In the genomic region with DNA sequence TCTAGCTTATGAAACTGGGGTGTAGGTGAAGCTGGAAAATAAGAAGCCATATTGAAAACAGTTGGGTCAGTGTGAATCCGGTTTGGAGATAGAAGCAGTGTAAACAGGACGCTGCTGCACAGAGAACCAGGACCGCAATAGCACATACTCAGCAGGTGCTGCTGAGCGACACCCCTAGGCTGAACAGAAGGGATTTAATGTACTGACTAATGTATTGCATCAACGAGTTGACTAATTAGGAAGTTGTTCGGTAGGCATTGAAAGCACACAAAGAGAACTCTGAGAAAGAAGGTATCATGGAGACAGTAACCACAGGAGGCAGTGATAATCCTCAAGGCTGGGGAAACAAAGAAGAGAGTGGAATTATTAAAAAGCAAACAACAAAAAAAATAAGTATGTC, we compare ENCODE assay signal across 9 mouse cellular contexts.
DNase-seq lines count a peak whose midpoint lies in the region; ATAC-seq lines count a peak whose summit lies in the region.
"Had no signal": no experiment of that assay in that cellular context is flagged by ENCODE, and none has a peak within 500 bp of the region (broad histone marks: within the 10 kb centered on the region; RNA-seq: fewer than 3 reads in every experiment).

No protein-coding gene starts in this region.

- no peaks in the 10 kb centered on the region for H3K9me3 ChIP-seq in heart, embryonic 12.5 days (replicated peaks)
- no peaks in the 10 kb centered on the region for H3K9me3 ChIP-seq in hindbrain, embryonic 11.5 days (ENCODE audit: control insufficient read depth, low read length)

- no peak for DNase-seq in heart, adult 8-10 months (ENCODE audit: low spot score)
- peak; percentile 11 for DNase-seq in MN1 (ENCODE audit: low spot score)
- no peak for DNase-seq in hindbrain, embryonic 11.5 days (ENCODE audit: low spot score)
- peak; percentile 3 for DNase-seq in mesoderm, embryonic 11.5 days (ENCODE audit: low read depth, low spot score)
- DNase-seq in ovary, postnatal 14 days (ENCODE audit: low spot score) = no peak
- DNase-seq in adrenal gland, postnatal 10 days = no peak
- no peak for DNase-seq in testis, postnatal 10 days (ENCODE audit: low spot score)

- 0 out of 2 replicates have a peak overlapping the region, but pooled peaks have one; percentile 38 for H3K27ac ChIP-seq in heart, embryonic 12.5 days (ENCODE audit: poor library complexity, severe bottlenecking)
- 0 out of 2 replicates have a peak overlapping the region, but pooled peaks have one; percentile 36 for H3K27ac ChIP-seq in hindbrain, embryonic 11.5 days (ENCODE audit: low read depth, low read length)

- no peaks in the 10 kb centered on the region for H3K36me3 ChIP-seq in heart, embryonic 12.5 days
- no peaks in the 10 kb centered on the region for H3K36me3 ChIP-seq in hindbrain, embryonic 11.5 days (ENCODE audit: control insufficient read depth, insufficient read depth, low read length)

- H3K4me2 ChIP-seq in heart, embryonic 12.5 days = peak overlapping the region; percentile 60
- 0 out of 2 replicates have a peak overlapping the region, but pooled peaks have one; percentile 14 for H3K4me2 ChIP-seq in hindbrain, embryonic 11.5 days (replicated peaks; ENCODE audit: low read depth, low read length)

- no peaks in the 10 kb centered on the region for H3K27me3 ChIP-seq in heart, embryonic 12.5 days (replicated peaks)
- H3K27me3 ChIP-seq in hindbrain, embryonic 11.5 days (ENCODE audit: control insufficient read depth, insufficient read depth, low read length) = no peaks in the 10 kb centered on the region
- H3K27me3 ChIP-seq: CH12.LX had no signal

- H3K9ac ChIP-seq in heart, embryonic 12.5 days = no peak overlapping the region
- H3K9ac ChIP-seq in hindbrain, embryonic 11.5 days (ENCODE audit: low read depth, low read length) = peak overlapping the region; percentile 5; the same call in 1 of the 2 replicates

- 41% methylated on average over 6 of the region's 6 CpGs for whole genome bisulfite sequencing in heart, embryonic 12.5 days
- 30% methylated on average over 6 of the region's 6 CpGs for WGBS in hindbrain, embryonic 11.5 days

- no peaks in the 10 kb centered on the region for H3K4me1 ChIP-seq in heart, embryonic 12.5 days (replicated peaks)
- no peaks in the 10 kb centered on the region for H3K4me1 ChIP-seq in hindbrain, embryonic 11.5 days (replicated peaks; ENCODE audit: control insufficient read depth, insufficient read depth, low read length)

- no peak for ATAC-seq in heart, embryonic 12.5 days (ENCODE audit: insufficient number of reproducible peaks, low FRiP score)
- peak; percentile 65 for ATAC-seq in hindbrain, embryonic 11.5 days (ENCODE audit: low FRiP score)

- peak overlapping the region; percentile 44 for H3K4me3 ChIP-seq in heart, embryonic 12.5 days
- H3K4me3 ChIP-seq in hindbrain, embryonic 11.5 days (ENCODE audit: low read depth, low read length) = no peak overlapping the region

Comparison
In these comparisons a context has a peak if more than half of its experiments do, and no peak if none do; other contexts are left out.
1. DNase-seq: peak in MN1 (single experiment) and mesoderm, embryonic 11.5 days (single experiment); none in heart, adult 8-10 months (single experiment), hindbrain, embryonic 11.5 days (single experiment), ovary, postnatal 14 days (single experiment), adrenal gland, postnatal 10 days (single experiment) and testis, postnatal 10 days (single experiment).